7 mouse cellular contexts compared by ENCODE assay signal in genomic region chr2:30076959-30077358, GRCm38 (mm10). TPM values are rescaled to one million over a fixed set of nuclear protein-coding genes. Genes with fewer than 3 reads are reported as not detected.
A peak's percentile ranks its signal among the peaks of the same experiment; 100 is the strongest.
DNase-seq lines count a peak whose midpoint lies in the region; ATAC-seq and TF ChIP-seq lines count a peak whose summit lies in the region.

No protein-coding gene starts in this region.

- 67% methylated on average over 6 of the region's 6 CpGs for WGBS in lung, postnatal 0 days
- 72% methylated on average over 6 of the region's 6 CpGs for WGBS in forebrain, postnatal 0 days
- WGBS in liver, embryonic 14.5 days (ENCODE audit: insufficient replicate concordance) = 36% methylated on average over 6 of the region's 6 CpGs
- 69% methylated on average over 6 of the region's 6 CpGs for WGBS in cerebellum, adult 2 months

- no peaks in the 10 kb centered on the region; the same call in 1 of the 2 replicates for H3K4me1 ChIP-seq in lung, postnatal 0 days (ENCODE audit: insufficient read depth, low read depth, low read length)
- no peaks in the 10 kb centered on the region for H3K4me1 ChIP-seq in forebrain, postnatal 0 days (ENCODE audit: insufficient read depth)
- peaks cover 4 to 6% of the 10 kb centered on the region in 2 experiments; a peak in 2 of 4 replicates for H3K4me1 ChIP-seq in liver, embryonic 14.5 days (replicated peaks; ENCODE audit: control insufficient read depth in 2 of 2, insufficient read depth in 2 of 2, low read length in 1 of 2)
- peaks cover 3% of the 10 kb centered on the region; the same call in 1 of the 2 replicates for H3K4me1 ChIP-seq in cerebellum, adult 2 months (ENCODE audit: control insufficient read depth, insufficient read depth, low read length)

- no peak for TF ChIP-seq EP300 in lung, postnatal 0 days (IDR thresholded peaks at IDR 0.05)
- no peak for TF ChIP-seq EP300 in liver, embryonic 14.5 days (IDR thresholded peaks at IDR 0.05; ENCODE audit: low read depth)

- H3K9ac ChIP-seq in lung, postnatal 0 days (replicated peaks; ENCODE audit: low read depth) = no peak overlapping the region
- H3K9ac ChIP-seq in forebrain, postnatal 0 days = no peak overlapping the region
- no peak overlapping the region for H3K9ac ChIP-seq in liver, embryonic 14.5 days (replicated peaks)

- H3K4me2 ChIP-seq in lung, postnatal 0 days (replicated peaks; ENCODE audit: low read depth, low read length) = no peak overlapping the region
- peak overlapping the region; percentile 70 for H3K4me2 ChIP-seq in forebrain, postnatal 0 days (ENCODE audit: low read depth)
- H3K4me2 ChIP-seq in liver, embryonic 14.5 days (ENCODE audit: low read depth) = peak overlapping the region; percentile 100

- DNase-seq in lung, postnatal 0 days (ENCODE audit: low spot score) = no peak
- DNase-seq in lung, postnatal 36 days = no peak
- no peak for DNase-seq in forebrain, postnatal 0 days
- DNase-seq in liver, embryonic 14.5 days (ENCODE audit: low read depth in 3 of 3, low spot score in 3 of 3) = no peak
- no peak for DNase-seq in cerebellum, adult 2 months
- DNase-seq in embryo, embryonic 10 days (ENCODE audit: low spot score) = no peak
- no peak for DNase-seq in adrenal gland, postnatal 14 days

- H3K9me3 ChIP-seq in lung, postnatal 0 days (ENCODE audit: low read length) = no peaks in the 10 kb centered on the region
- H3K9me3 ChIP-seq in forebrain, postnatal 0 days (ENCODE audit: low read length) = no peaks in the 10 kb centered on the region
- no peaks in the 10 kb centered on the region for H3K9me3 ChIP-seq in liver, embryonic 14.5 days (ENCODE audit: control insufficient read depth, low read length)

- H3K36me3 ChIP-seq in lung, postnatal 0 days (ENCODE audit: insufficient read depth, low read length) = no peaks in the 10 kb centered on the region
- peaks cover 19% of the 10 kb centered on the region for H3K36me3 ChIP-seq in forebrain, postnatal 0 days (ENCODE audit: insufficient read depth)
- peaks cover 3% of the 10 kb centered on the region for H3K36me3 ChIP-seq in liver, embryonic 14.5 days (replicated peaks; ENCODE audit: control insufficient read depth, insufficient read depth, low read depth)

- no peak overlapping the region for H3K4me3 ChIP-seq in lung, postnatal 0 days (ENCODE audit: low read depth, low read length)
- no peak overlapping the region for H3K4me3 ChIP-seq in forebrain, postnatal 0 days (ENCODE audit: low read depth, low read length)
- H3K4me3 ChIP-seq in liver, embryonic 14.5 days (ENCODE audit: insufficient read depth in 1 of 2, low read depth in 2 of 2, low read length in 2 of 2) = peak overlapping the region in 1 of 2 experiments; percentile 62; a peak in 1 of 4 replicates
- H3K4me3 ChIP-seq in cerebellum, adult 2 months (replicated peaks; ENCODE audit: insufficient read depth, low read depth, low read length) = no peak overlapping the region

- TF ChIP-seq POLR2A in cerebellum, adult 2 months (IDR thresholded peaks at IDR 0.05; ENCODE audit: borderline replicate concordance, insufficient read depth, low read length) = no peak

- no peaks in the 10 kb centered on the region for H3K27me3 ChIP-seq in lung, postnatal 0 days (replicated peaks; ENCODE audit: insufficient read depth, low read length)
- H3K27me3 ChIP-seq in forebrain, postnatal 0 days (ENCODE audit: insufficient read depth, low read length) = no peaks in the 10 kb centered on the region
- H3K27me3 ChIP-seq in liver, embryonic 14.5 days (ENCODE audit: control insufficient read depth, insufficient read depth, low read length) = no peaks in the 10 kb centered on the region
- no peaks in the 10 kb centered on the region for H3K27me3 ChIP-seq in cerebellum, adult 2 months (ENCODE audit: control insufficient read depth, insufficient read depth, low read length)

- no peak for TF ChIP-seq CTCF in lung, postnatal 0 days (IDR thresholded peaks at IDR 0.05)
- no peak for TF ChIP-seq CTCF in forebrain, postnatal 0 days (IDR thresholded peaks at IDR 0.05; ENCODE audit: low read depth)
- TF ChIP-seq CTCF in liver, embryonic 14.5 days (IDR thresholded peaks at IDR 0.05; ENCODE audit: low read depth) = no peak
- TF ChIP-seq CTCF in cerebellum, adult 2 months (IDR thresholded peaks at IDR 0.05; ENCODE audit: borderline replicate concordance, insufficient read depth, low read depth, low read length) = no peak

- ATAC-seq in lung, postnatal 0 days = 0 out of 2 replicates have a peak, but pooled peaks have one; percentile 1
- ATAC-seq in forebrain, postnatal 0 days = peak; percentile 23
- ATAC-seq in liver, embryonic 14.5 days (ENCODE audit: insufficient read depth) = peak; percentile 9; the same call in 1 of the 2 replicates

- H3K27ac ChIP-seq in lung, postnatal 0 days (ENCODE audit: low read length) = no peak overlapping the region
- H3K27ac ChIP-seq in forebrain, postnatal 0 days (ENCODE audit: low read depth, low read length) = no peak overlapping the region
- no peak overlapping the region for H3K27ac ChIP-seq in liver, embryonic 14.5 days
- H3K27ac ChIP-seq in cerebellum, adult 2 months (ENCODE audit: insufficient read depth, low read length) = no peak overlapping the region

RNA-seq across cellular contexts. Expression of gene Pkn3, which starts 0.5 kb away (rescaled TPM):
- 9.8 and 11.0 TPM in 2 replicates for polyA plus RNA-seq in lung, postnatal 0 days (2015; fragmentation: Nextera tagmentation; extraction: Ambion mirVana)
- 2.0 and 4.7 TPM in 2 replicates for total RNA-seq in forebrain, postnatal 0 days (2014; rRNA removed)
- polyA plus RNA-seq in forebrain, postnatal 0 days (2015; fragmentation: Nextera tagmentation; extraction: Ambion mirVana) = 0.80 and 0.86 TPM in 2 replicates
- polyA plus RNA-seq in liver, embryonic 14.5 days (2012; rRNA removed) = 3.0 and 3.5 TPM in 2 replicates
- polyA plus RNA-seq in liver, embryonic 14.5 days (2014; fragmentation: Nextera tagmentation; extraction: Ambion mirVana) = 1.8 and 2.0 TPM in 2 replicates
- polyA plus RNA-seq in cerebellum, adult 2 months (2012; rRNA removed) = 2.4 TPM in 2 replicates
- 5.7 and 10.9 TPM in 2 replicates for total RNA-seq in adrenal gland, postnatal 14 days (2021)

RNA-seq across cellular contexts. Expression of gene Zdhhc12, which starts 16.5 kb away (rescaled TPM):
- 37.7 and 40.0 TPM in 2 replicates for polyA plus RNA-seq in lung, postnatal 0 days (2015; fragmentation: Nextera tagmentation; extraction: Ambion mirVana)
- total RNA-seq in forebrain, postnatal 0 days (2014; rRNA removed) = 19.5 and 25.7 TPM in 2 replicates
- polyA plus RNA-seq in forebrain, postnatal 0 days (2015; fragmentation: Nextera tagmentation; extraction: Ambion mirVana) = 20.8 and 23.3 TPM in 2 replicates
- polyA plus RNA-seq in liver, embryonic 14.5 days (2012; rRNA removed) = 23.4 and 25.5 TPM in 2 replicates
- 17.4 and 21.5 TPM in 2 replicates for polyA plus RNA-seq in liver, embryonic 14.5 days (2014; fragmentation: Nextera tagmentation; extraction: Ambion mirVana)
- polyA plus RNA-seq in cerebellum, adult 2 months (2012; rRNA removed) = 14.4 and 15.5 TPM in 2 replicates
- 13.9 and 18.3 TPM in 2 replicates for total RNA-seq in adrenal gland, postnatal 14 days (2021)

RNA-seq across cellular contexts. Expression of gene Set, which starts 19.8 kb away (rescaled TPM):
- 167 and 186 TPM in 2 replicates for polyA plus RNA-seq in lung, postnatal 0 days (2015; fragmentation: Nextera tagmentation; extraction: Ambion mirVana)
- total RNA-seq in forebrain, postnatal 0 days (2014; rRNA removed) = 361 and 392 TPM in 2 replicates
- polyA plus RNA-seq in forebrain, postnatal 0 days (2015; fragmentation: Nextera tagmentation; extraction: Ambion mirVana) = 349 and 384 TPM in 2 replicates
- 56.1 and 159 TPM in 2 replicates for polyA plus RNA-seq in liver, embryonic 14.5 days (2012; rRNA removed)
- 179 and 189 TPM in 2 replicates for polyA plus RNA-seq in liver, embryonic 14.5 days (2014; fragmentation: Nextera tagmentation; extraction: Ambion mirVana)
- 138 and 159 TPM in 2 replicates for polyA plus RNA-seq in cerebellum, adult 2 months (2012; rRNA removed)
- total RNA-seq in adrenal gland, postnatal 14 days (2021) = 250 and 278 TPM in 2 replicates

RNA-seq across cellular contexts. Expression of gene Wdr34, which starts 28.3 kb away (rescaled TPM):
- 15.2 and 19.5 TPM in 2 replicates for polyA plus RNA-seq in lung, postnatal 0 days (2015; fragmentation: Nextera tagmentation; extraction: Ambion mirVana)
- total RNA-seq in forebrain, postnatal 0 days (2014; rRNA removed) = 88.4 and 103 TPM in 2 replicates
- 65.1 and 83.6 TPM in 2 replicates for polyA plus RNA-seq in forebrain, postnatal 0 days (2015; fragmentation: Nextera tagmentation; extraction: Ambion mirVana)
- polyA plus RNA-seq in liver, embryonic 14.5 days (2012; rRNA removed) = 5.6 and 5.8 TPM in 2 replicates
- 6.0 and 6.8 TPM in 2 replicates for polyA plus RNA-seq in liver, embryonic 14.5 days (2014; fragmentation: Nextera tagmentation; extraction: Ambion mirVana)
- polyA plus RNA-seq in cerebellum, adult 2 months (2012; rRNA removed) = 25.2 and 25.6 TPM in 2 replicates
- 18.5 and 20.2 TPM in 2 replicates for total RNA-seq in adrenal gland, postnatal 14 days (2021)

RNA-seq across cellular contexts. Expression of gene Zer1, which starts 47.4 kb away (rescaled TPM):
- polyA plus RNA-seq in lung, postnatal 0 days (2015; fragmentation: Nextera tagmentation; extraction: Ambion mirVana) = 4.9 and 5.0 TPM in 2 replicates
- total RNA-seq in forebrain, postnatal 0 days (2014; rRNA removed) = 51.9 and 70.2 TPM in 2 replicates
- 5.4 and 10.3 TPM in 2 replicates for polyA plus RNA-seq in forebrain, postnatal 0 days (2015; fragmentation: Nextera tagmentation; extraction: Ambion mirVana)
- polyA plus RNA-seq in liver, embryonic 14.5 days (2012; rRNA removed) = 8.1 and 8.5 TPM in 2 replicates
- 1.9 and 2.0 TPM in 2 replicates for polyA plus RNA-seq in liver, embryonic 14.5 days (2014; fragmentation: Nextera tagmentation; extraction: Ambion mirVana)
- polyA plus RNA-seq in cerebellum, adult 2 months (2012; rRNA removed) = 137 and 154 TPM in 2 replicates
- total RNA-seq in adrenal gland, postnatal 14 days (2021) = 32.4 and 40.5 TPM in 2 replicates
